Mouse (Mus musculus) embryonic facial prominence, embryonic 14.5 days (tissue): ENCODE measurements around the gene Filip1l. TPM values are rescaled to one million over a fixed set of nuclear protein-coding genes. Genes with fewer than 3 reads are reported as not detected.
A peak's percentile ranks its signal among the peaks of the same experiment; 100 is the strongest.

Experiments used
- ATAC-seq: fragments of 200-750 bp; cut with Nextera tagmentation; 2 replicates; pipeline ENCODE4 v1.8.0; 2017; ENCODE audit warnings: low read depth, moderate number of reproducible peaks, moderate TSS enrichment
- DNase-seq: peaks from one replicate; pipeline ENCODE4 v3.0.0-alpha.2; 2015; ENCODE audit warnings: low spot score
- H3K27ac ChIP-seq: fragments of 300-500 bp; sonication (generic); replicated peaks from 2 replicates; pipeline ENCODE4 v1.5.1; 2014; ENCODE audit warnings: low read depth, mild to moderate bottlenecking, low read length, moderate library complexity
- H3K27me3 ChIP-seq: fragments of 300-500 bp; sonication (generic); replicated peaks from 2 replicates; pipeline ENCODE4 v1.6.1; 2014; ENCODE audit warnings: low read length; ENCODE audit not compliant: control insufficient read depth, insufficient read depth
- H3K36me3 ChIP-seq: fragments of 300-500 bp; sonication (generic); 2 replicates; pipeline ENCODE4 v1.6.1; 2014; ENCODE audit warnings: low read length, mixed read lengths; ENCODE audit not compliant: control insufficient read depth, insufficient read depth
- H3K4me1 ChIP-seq: fragments of 300-500 bp; sonication (generic); 2 replicates; pipeline ENCODE4 v1.6.1; 2014; ENCODE audit warnings: antibody characterized with exemption, low read length; ENCODE audit not compliant: control insufficient read depth, insufficient read depth
- H3K4me2 ChIP-seq: fragments of 300-500 bp; sonication (generic); 2 replicates; pipeline ENCODE4 v1.6.1; 2014; ENCODE audit warnings: low read depth, mild to moderate bottlenecking, low read length, moderate library complexity, mixed read lengths
- H3K4me3 ChIP-seq: fragments of 300-500 bp; sonication (generic); 2 replicates; pipeline ENCODE4 v1.5.1; 2014; ENCODE audit warnings: low read depth, mild to moderate bottlenecking, low read length
- H3K9ac ChIP-seq: fragments of 300-500 bp; sonication (generic); 2 replicates; pipeline ENCODE4 v1.6.1; 2014; ENCODE audit warnings: low read depth, mild to moderate bottlenecking, low read length, moderate library complexity, mixed read lengths
- H3K9me3 ChIP-seq: fragments of 300-500 bp; sonication (generic); 2 replicates; pipeline ENCODE4 v1.6.1; 2016; ENCODE audit warnings: low read length; ENCODE audit not compliant: control insufficient read depth
- WGBS: fragments of 180-500 bp; shearing (Covaris S2); extraction: QIAGEN DNeasy Blood & Tissue Kit; methylation state at CpG from one replicate; pipeline ENCODE4 v1.1.7; 2014; 5-methylcytosine and 5-hydroxymethylcytosine counted together
- polyA plus RNA-seq: library from polyadenylated mRNA; unstranded; fragments of >200 nt; fragmentation: Nextera tagmentation; extraction: Ambion mirVana; gene quantifications from 2 replicates; pipeline ENCODE4 v1.2.1, GENCODE M21; 2014

Gene Filip1l
- polyA plus RNA-seq, 1 experiment from 2014 or later: 30.2 TPM

DNA sequence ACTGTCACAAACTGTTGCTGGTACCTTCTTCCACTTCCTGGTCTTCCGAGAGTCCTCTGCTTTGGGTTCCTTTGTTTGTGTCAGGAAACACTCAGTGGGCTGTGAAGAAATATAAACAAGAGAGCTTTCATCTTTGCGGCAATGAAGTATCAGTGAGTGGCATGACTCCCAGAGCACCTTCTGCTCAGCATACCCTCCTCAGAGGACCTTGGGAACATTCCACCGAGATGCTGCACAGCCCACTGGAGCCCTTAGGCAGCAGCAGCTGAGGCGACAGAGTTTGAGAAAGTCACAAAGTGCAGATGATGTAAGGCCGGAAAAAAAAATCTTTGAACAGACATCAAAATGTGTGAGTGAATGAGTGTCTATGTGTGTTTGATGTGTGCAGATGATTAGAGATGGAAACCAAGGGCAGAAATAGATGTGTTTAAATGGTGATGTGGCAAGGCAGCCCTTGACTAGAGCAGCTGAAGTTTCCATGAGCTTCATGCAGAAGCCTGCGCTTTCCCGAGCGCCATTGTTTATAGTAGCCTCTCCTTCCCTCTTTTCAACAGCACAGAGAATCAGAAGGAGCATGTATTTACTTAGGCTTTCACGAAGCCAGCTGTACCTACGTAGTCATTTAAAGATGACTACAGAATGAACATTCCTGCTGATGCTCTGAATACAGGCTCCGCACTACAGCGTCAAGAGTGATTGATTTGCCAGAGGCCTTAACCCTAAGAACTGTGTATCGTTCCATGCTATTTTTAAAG lies 34.8 kb upstream of the Filip1l start:
- no peak for ATAC-seq

DNA sequence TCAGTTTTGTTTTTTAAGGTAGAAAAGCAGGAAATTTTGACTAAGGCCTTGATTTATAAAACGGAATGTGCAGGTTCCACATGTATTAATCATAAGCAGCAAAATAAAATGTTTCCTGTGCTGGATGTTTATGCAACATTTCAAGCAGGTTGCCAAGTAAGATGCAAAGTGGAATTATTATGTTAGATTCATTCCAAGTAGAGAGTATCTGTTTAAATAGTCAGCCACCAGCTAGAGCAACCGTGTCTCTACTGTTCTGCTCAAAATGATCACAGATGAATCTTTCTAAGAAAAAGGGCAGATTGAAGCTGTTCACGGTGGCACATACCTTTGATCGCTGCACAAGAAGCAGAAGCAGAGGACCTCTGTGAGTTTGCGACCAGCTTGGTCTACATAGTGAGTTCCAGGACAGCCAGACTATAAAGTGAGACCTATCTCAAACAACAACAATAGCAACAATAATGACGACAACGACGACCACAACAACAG lies 34.2 kb upstream of the Filip1l start:
- Histone ChIP-seq H3K27ac (no peak overlapping the region), H3K4me1 (peaks cover 4% of the 10 kb centered on the region; the same call in 1 of the 2 replicates), H3K9me3 (peaks cover 11% of the 10 kb centered on the region; the same call in 1 of the 2 replicates), H3K4me2 (no peak overlapping the region), H3K27me3 (no peaks in the 10 kb centered on the region), H3K9ac (no peak overlapping the region), H3K36me3 (no peaks in the 10 kb centered on the region), H3K4me3 (no peak overlapping the region)
- WGBS: 63% methylated on average over 8 of the region's 8 CpGs
- ATAC-seq: no peak
- DNase-seq: peak; percentile 18

More for the DNA sequence above, 34.8 kb upstream of the Filip1l start:
- DNase-seq: peak; percentile 14
- Histone ChIP-seq H3K9me3 (peaks cover 11% of the 10 kb centered on the region; the same call in 1 of the 2 replicates), H3K9ac (no peak overlapping the region), H3K36me3 (no peaks in the 10 kb centered on the region), H3K4me1 (peaks cover 4% of the 10 kb centered on the region; the same call in 1 of the 2 replicates), H3K4me2 (no peak overlapping the region), H3K27ac (peak overlapping the region; percentile 28; the same call in 1 of the 2 replicates), H3K4me3 (no peak overlapping the region), H3K27me3 (no peaks in the 10 kb centered on the region)
- WGBS: 47% methylated on average over 13 of the region's 13 CpGs

DNA sequence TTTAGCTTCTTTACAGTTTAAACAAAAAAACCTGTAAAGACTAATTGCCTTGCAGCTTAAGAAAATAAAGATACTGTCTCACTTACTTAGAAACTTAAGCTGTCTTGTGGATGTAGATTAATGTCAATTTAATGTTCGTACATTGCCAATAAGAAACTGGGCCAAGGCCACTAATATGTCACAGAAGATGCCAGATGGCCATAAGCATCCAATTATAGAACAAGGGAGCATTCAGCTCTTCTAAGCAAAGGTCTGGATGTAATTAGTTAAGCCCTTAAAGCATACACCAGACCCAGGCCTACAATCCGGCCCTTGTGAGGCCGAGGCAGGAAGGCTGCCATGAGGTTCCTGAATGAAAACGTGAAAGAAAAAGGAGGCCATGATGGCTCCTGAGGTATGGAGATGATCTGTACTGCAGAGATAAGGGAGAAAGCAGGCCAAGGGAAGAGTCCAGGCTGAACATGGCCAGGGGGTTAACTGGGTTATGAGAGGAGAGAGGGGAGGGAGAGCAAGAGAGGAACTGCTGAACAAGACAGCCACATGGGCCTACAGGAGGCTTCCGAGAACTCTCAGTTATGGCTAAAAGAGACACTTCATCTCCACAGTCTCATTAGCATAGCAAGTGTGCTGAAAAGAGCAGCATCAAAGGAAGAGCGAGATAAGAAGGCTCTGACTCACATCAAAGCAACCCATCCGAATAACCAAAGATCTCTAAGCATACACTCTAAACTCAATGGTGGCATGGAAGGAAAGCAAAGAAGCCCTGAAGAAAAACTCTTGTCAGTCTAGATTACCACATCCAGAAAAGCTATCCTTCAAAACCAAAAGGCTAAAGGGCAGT lies 33.4 kb upstream of the Filip1l start:
- 64% methylated on average over 7 of the region's 7 CpGs for WGBS
- no peak overlapping the region for H3K27ac ChIP-seq

DNA sequence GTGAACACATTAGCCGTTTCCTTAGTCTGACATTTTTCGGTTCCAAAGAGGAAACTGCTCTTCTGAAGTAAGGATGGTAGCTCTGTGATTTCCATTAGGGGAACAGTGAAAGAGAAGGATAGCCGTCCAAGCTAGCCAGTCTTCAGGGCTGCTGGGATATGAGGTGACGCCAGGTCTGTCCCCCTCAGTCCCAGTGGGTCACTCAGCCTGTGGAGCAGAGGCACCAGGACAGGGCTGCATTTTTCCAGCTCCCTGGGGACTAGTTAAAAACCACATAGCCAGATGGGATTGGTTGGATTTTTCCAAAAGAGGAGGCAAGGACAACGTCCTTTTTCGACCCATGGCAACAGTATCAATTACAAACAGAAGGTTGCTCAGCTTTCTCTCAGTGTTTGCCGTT lies 25.9 kb upstream of the Filip1l start:
- DNase-seq (no peak), ATAC-seq (no peak)
- Histone ChIP-seq H3K27me3 (no peaks in the 10 kb centered on the region), H3K9ac (no peak overlapping the region), H3K4me3 (no peak overlapping the region), H3K27ac (no peak overlapping the region), H3K9me3 (no peaks in the 10 kb centered on the region), H3K36me3 (no peaks in the 10 kb centered on the region), H3K4me2 (no peak overlapping the region), H3K4me1 (peaks cover 11% of the 10 kb centered on the region; the same call in 1 of the 2 replicates)
- 50% methylated on average over 7 of the region's 7 CpGs for WGBS

More for the DNA sequence above, 33.4 kb upstream of the Filip1l start:
- Histone ChIP-seq H3K4me2 (no peak overlapping the region), H3K9ac (no peak overlapping the region), H3K4me3 (no peak overlapping the region), H3K27me3 (no peaks in the 10 kb centered on the region), H3K36me3 (no peaks in the 10 kb centered on the region), H3K4me1 (peaks cover 4% of the 10 kb centered on the region; the same call in 1 of the 2 replicates), H3K9me3 (peaks cover 11% of the 10 kb centered on the region; the same call in 1 of the 2 replicates)
- DNase-seq: peak; percentile 64
- no peak for ATAC-seq

DNA sequence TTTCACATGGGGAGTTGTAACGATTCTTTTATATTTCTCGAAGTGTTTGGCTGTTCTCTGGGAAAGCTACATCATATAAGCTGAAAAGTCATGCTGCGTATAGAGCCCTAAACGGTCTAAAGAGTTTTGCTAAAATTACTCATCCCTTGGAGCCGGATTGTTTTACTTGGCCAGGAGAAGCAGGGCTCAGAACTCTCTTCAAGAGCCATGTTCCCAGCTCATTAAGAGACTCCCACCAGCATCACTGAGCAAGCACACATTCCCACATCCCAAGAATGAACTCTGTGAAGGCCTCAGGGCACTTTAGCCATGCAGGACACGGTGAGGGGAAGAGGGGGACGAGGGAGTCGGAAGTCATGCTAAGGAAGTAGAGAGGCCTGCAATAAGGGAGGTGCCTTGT lies 23.9 kb upstream of the Filip1l start:
- H3K27ac ChIP-seq: no peak overlapping the region; the same call in 1 of the 2 replicates
- H3K9me3 ChIP-seq: no peaks in the 10 kb centered on the region
- peak; percentile 74 for DNase-seq
- 64% methylated on average over 8 of the region's 8 CpGs for WGBS
- peak; percentile 47; the same call in 1 of the 2 replicates for ATAC-seq
- H3K27me3 ChIP-seq: no peaks in the 10 kb centered on the region
- H3K4me1 ChIP-seq: peaks cover 11% of the 10 kb centered on the region; the same call in 1 of the 2 replicates
- no peak overlapping the region for H3K4me3 ChIP-seq
- H3K36me3 ChIP-seq: no peaks in the 10 kb centered on the region
- H3K4me2 ChIP-seq: no peak overlapping the region
- no peak overlapping the region for H3K9ac ChIP-seq

DNA sequence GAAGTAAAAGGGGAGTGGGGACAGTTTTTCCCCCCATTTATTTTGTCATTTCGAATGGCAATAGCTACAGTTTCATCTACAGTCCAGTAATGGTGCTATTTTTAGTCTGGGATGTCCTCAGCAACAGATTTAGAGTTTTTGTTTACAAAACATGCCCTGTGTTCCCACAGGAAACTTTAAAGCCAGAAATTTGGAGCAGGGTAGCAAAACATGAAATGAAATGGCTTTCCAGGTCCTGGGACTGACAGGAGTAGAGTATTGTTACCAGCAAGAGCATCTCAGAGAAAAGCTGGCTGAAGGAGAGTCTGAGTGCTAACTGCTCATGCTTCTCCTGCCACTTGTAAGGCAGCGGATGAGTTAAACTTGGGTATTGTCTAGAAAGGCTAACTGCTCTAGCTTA lies 22.8 kb upstream of the Filip1l start:
- H3K9me3 ChIP-seq: no peaks in the 10 kb centered on the region
- no peaks in the 10 kb centered on the region for H3K36me3 ChIP-seq
- H3K4me1 ChIP-seq: peaks cover 11% of the 10 kb centered on the region; the same call in 1 of the 2 replicates
- no peaks in the 10 kb centered on the region for H3K27me3 ChIP-seq
- no peak overlapping the region for H3K4me2 ChIP-seq
- 89% methylated on average over 2 of the region's 2 CpGs for WGBS
- H3K27ac ChIP-seq: no peak overlapping the region
- no peak for DNase-seq
- no peak overlapping the region for H3K9ac ChIP-seq
- no peak overlapping the region for H3K4me3 ChIP-seq
- ATAC-seq: no peak

DNA sequence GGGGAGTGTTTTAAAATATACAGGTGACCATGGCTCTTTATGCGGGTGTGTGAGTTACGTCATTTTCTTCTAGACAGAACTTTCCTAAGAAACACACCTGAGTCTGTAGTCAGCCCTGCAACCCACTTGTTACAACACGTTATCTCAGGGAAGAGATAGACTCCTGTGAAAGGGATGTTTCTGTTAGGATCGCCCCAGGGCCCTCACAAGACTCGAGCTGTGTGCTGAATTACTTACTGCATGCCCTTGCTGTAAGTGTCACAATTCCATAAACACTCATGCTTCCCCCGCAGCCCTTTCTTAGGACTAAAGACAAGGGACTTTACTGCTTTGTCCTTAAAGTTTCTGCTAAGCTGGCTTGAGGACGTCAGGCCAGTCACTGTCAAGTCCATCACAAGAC lies 20.6 kb upstream of the Filip1l start:
- H3K27ac ChIP-seq: no peak overlapping the region
- H3K4me1 ChIP-seq: peaks cover 8% of the 10 kb centered on the region; the same call in 1 of the 2 replicates
- no peaks in the 10 kb centered on the region for H3K9me3 ChIP-seq
- no peak overlapping the region for H3K4me3 ChIP-seq
- H3K36me3 ChIP-seq: no peaks in the 10 kb centered on the region
- H3K9ac ChIP-seq: no peak overlapping the region
- DNase-seq (peak; percentile 72), ATAC-seq (no peak)
- H3K4me2 ChIP-seq: no peak overlapping the region
- 68% methylated on average over 7 of the region's 7 CpGs for WGBS
- no peaks in the 10 kb centered on the region for H3K27me3 ChIP-seq

DNA sequence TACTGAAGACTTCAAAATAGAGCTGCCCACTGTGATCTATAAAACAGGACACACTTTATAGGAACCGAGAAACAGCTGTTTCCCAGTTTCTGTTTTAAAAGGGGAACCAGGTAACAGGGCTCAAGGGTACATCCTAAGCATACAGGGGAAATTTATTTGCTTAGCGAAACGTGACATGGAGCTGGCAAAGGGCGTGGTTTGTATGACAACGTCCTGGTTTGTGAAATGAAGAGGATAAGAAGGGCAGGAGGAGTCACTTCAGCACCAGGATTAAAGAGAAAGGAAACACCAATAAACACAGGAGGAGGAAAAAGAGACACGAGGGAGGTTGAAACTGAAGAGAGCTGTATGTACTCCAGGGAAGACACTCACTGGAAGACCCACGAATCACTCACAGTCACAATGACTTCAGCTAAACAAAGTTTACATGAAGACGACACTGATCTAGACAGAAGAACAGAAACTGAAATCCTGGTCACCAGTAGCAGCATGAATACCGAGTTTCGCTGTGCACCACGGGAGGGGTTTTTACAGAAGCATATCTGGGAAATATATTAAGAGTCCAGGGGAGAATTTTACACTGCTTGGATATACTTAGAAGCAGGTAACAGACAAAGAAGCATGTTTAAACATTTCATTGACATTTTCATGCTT lies 16.0 kb upstream of the Filip1l start:
- Histone ChIP-seq H3K9ac (no peak overlapping the region), H3K27me3 (no peaks in the 10 kb centered on the region), H3K4me1 (peaks cover 8% of the 10 kb centered on the region; the same call in 1 of the 2 replicates), H3K9me3 (no peaks in the 10 kb centered on the region), H3K27ac (no peak overlapping the region), H3K4me3 (no peak overlapping the region), H3K36me3 (no peaks in the 10 kb centered on the region), H3K4me2 (no peak overlapping the region)
- DNase-seq: no peak
- 58% methylated on average over 11 of the region's 11 CpGs for WGBS
- ATAC-seq: no peak
